Mouse (Mus musculus) megakaryocyte, embryonic 14.5 days (primary cell): Measurements from ENCODE around the gene Tmem104.

Source experiments
- FLI1 ChIP-seq: IDR thresholded peaks from 2 replicates; pipeline ENCODE4 v1.6.1; 2012; ENCODE audit warnings: low read length, inconsistent platforms, mixed read lengths
- GATA1 ChIP-seq: IDR thresholded peaks from 3 replicates; pipeline ENCODE4 v1.6.1; 2012; ENCODE audit warnings: mixed read lengths, low read length, inconsistent platforms, borderline replicate concordance

- TF ChIP-seq GATA1 = no peak
- no peak for TF ChIP-seq FLI1
These were observed 30.4 kb downstream of the Tmem104 start for GRCm38 (mm10) chr11:115217439-115218410.
